Mouse (Mus musculus): Measurements from ENCODE around the gene Zfp931.

DNA sequence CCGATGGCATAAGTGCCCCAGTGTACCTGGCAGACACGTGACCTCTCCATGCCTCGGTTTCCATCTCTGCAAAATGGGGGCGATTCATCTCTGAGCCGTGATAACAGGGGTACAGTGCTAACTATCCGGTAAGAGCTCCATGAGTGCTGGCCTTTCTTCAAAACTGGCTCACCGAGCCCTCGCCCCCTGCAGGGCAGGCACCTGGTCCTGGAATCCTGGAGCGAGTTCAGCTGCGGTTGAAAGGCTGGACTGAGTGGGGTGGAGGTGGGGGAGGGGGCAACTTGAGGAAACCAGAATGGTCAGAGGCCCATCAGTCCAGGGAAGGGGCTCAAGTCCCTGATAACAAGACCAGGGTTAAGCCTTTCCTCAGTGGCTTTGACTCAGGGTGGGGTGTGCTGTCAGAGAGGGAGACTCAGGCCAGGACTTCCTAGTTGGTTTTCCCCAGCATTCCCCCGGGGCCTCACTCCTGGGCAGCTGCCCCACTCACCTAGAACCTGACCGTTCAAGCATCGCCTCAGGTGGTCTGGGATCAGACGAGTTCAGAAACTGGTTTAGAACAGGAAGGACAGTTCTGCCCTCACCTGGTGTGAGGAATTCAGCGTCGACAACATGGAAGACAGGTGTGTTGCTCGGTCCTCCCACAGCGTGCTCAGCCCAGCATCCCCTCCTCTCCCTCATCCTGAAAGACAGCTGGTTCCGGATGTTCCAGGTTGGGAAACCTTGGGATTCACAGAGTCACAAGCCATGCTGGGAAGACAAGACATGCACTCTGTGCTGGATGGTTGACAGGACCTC is 41.5 kb upstream of the Zfp931 start:
- TF ChIP-seq CTCF (IDR thresholded peaks at IDR 0.05; ENCODE audit: borderline replicate concordance, insufficient read depth, low read depth, low read length), result no peak
- no peak for TF ChIP-seq POLR2A (IDR thresholded peaks at IDR 0.05; ENCODE audit: borderline replicate concordance, insufficient read depth, low read length)

All from cerebellum, adult 2 months (tissue).